Mouse (Mus musculus) CH12.LX (cell line): ENCODE measurements around the gene Fam214a. TPM values are rescaled to one million over a fixed set of nuclear protein-coding genes. Genes with fewer than 3 reads are reported as not detected.

Experiments
- DNase-seq: peaks from one replicate; pipeline ENCODE4 v3.0.0-alpha.2; 2013; ENCODE audit errors: extremely low read depth
- H3K27ac ChIP-seq: 2 replicates; pipeline ENCODE4 v1.5.1; 2012; ENCODE audit warnings: low read depth, mild to moderate bottlenecking, control low read depth, moderate library complexity; ENCODE audit not compliant: insufficient read depth
- H3K27me3 ChIP-seq: replicated peaks from 2 replicates; pipeline ENCODE3; 2012; ENCODE audit warnings: inconsistent platforms
- H3K36me3 ChIP-seq, 2 experiments: replicated peaks in 1 of 2; 2 replicates each; pipeline versions ENCODE3 to v1.6.1; 2012; ENCODE audit warnings: inconsistent platforms in 1 of 2, low read length in 1 of 2, mild to moderate bottlenecking in 1 of 2, mixed read lengths in 1 of 2, moderate library complexity in 1 of 2; ENCODE audit not compliant: control insufficient read depth in 1 of 2, insufficient read depth in 1 of 2
- H3K4me1 ChIP-seq, 2 experiments: 2 replicates each; pipeline ENCODE4 v1.6.1; 2012; ENCODE audit warnings: inconsistent platforms in 1 of 2, moderate library complexity in 1 of 2; ENCODE audit not compliant: insufficient read depth in 2 of 2, control insufficient read depth in 1 of 2
- H3K4me2 ChIP-seq: 2 replicates; pipeline ENCODE4 v1.6.1; 2012; ENCODE audit warnings: low read depth, mild to moderate bottlenecking, control low read depth; ENCODE audit not compliant: poor library complexity, insufficient read depth, severe bottlenecking
- H3K4me3 ChIP-seq, 3 experiments: fragments of 150-350 bp in 1 of 3; sonication (generic) in 1 of 3; replicated peaks in 1 of 3; 2 replicates each; pipeline versions ENCODE3 to v1.5.1; 2011 to 2012; ENCODE audit warnings: low read depth in 2 of 3, low read length in 2 of 3, mild to moderate bottlenecking in 2 of 3, moderate library complexity in 2 of 3, control low read depth in 1 of 3, improper control_type of control experiment in 1 of 3, inconsistent platforms in 1 of 3, mixed read lengths in 1 of 3; ENCODE audit not compliant: poor library complexity in 1 of 3
- H3K79me2 ChIP-seq: replicated peaks from 2 replicates; pipeline ENCODE4 v1.6.1; 2012; ENCODE audit warnings: mild to moderate bottlenecking, moderate library complexity; ENCODE audit not compliant: control insufficient read depth, poor library complexity, insufficient read depth, severe bottlenecking; ENCODE audit errors: extremely low read depth
- H3K9ac ChIP-seq: 2 replicates; pipeline ENCODE4 v1.6.1; 2012; ENCODE audit warnings: low read depth, mild to moderate bottlenecking, control low read depth, moderate library complexity; ENCODE audit not compliant: insufficient read depth
- H3K9me3 ChIP-seq: replicated peaks from 2 replicates; pipeline ENCODE3; 2012; ENCODE audit warnings: low read length, inconsistent platforms, mixed read lengths
- BHLHE40 ChIP-seq: IDR thresholded peaks from 2 replicates; pipeline ENCODE4 v1.6.1; 2011; ENCODE audit warnings: mild to moderate bottlenecking, low read depth, low read length, improper control_type of control experiment
- CHD1 ChIP-seq: IDR thresholded peaks from 2 replicates; pipeline ENCODE4 v1.6.1; 2012; ENCODE audit warnings: low read depth, low read length, improper control_type of control experiment, inconsistent platforms
- E2F4 ChIP-seq: IDR thresholded peaks from 2 replicates; pipeline ENCODE4 v1.6.1; 2011; ENCODE audit warnings: low read depth, low read length, improper control_type of control experiment; ENCODE audit not compliant: insufficient replicate concordance
- ELF1 ChIP-seq: IDR thresholded peaks from 2 replicates; pipeline ENCODE4 v1.6.1; 2014; ENCODE audit warnings: low read depth, mild to moderate bottlenecking, inconsistent platforms, low read length, improper control_type of control experiment
- EP300 ChIP-seq: IDR thresholded peaks from 2 replicates; pipeline ENCODE4 v1.6.1; 2011; ENCODE audit warnings: low read length, improper control_type of control experiment
- ETS1 ChIP-seq: conservative IDR thresholded peaks from 2 replicates; pipeline ENCODE4 v1.6.1; 2012; ENCODE audit warnings: low read depth, mild to moderate bottlenecking, inconsistent platforms, low read length, improper control_type of control experiment, moderate library complexity
- GABPA ChIP-seq: IDR thresholded peaks from 2 replicates; pipeline ENCODE4 v1.6.1; 2012; ENCODE audit warnings: low read depth, low read length, improper control_type of control experiment, inconsistent platforms; ENCODE audit not compliant: insufficient replicate concordance
- HCFC1 ChIP-seq: IDR thresholded peaks from 2 replicates; pipeline ENCODE4 v1.6.1; 2012; ENCODE audit warnings: low read depth, mild to moderate bottlenecking, inconsistent platforms, low read length, improper control_type of control experiment
- IRF4 ChIP-seq: IDR thresholded peaks from 2 replicates; pipeline ENCODE4 v1.6.1; 2014; ENCODE audit warnings: low read depth, mild to moderate bottlenecking, inconsistent platforms, low read length, improper control_type of control experiment
- JUND ChIP-seq: conservative IDR thresholded peaks from 2 replicates; pipeline ENCODE4 v1.6.1; 2011; ENCODE audit warnings: low read depth, low read length, improper control_type of control experiment
- MAFK ChIP-seq: IDR thresholded peaks from 2 replicates; pipeline ENCODE4 v1.6.1; 2011; ENCODE audit warnings: low read length, improper control_type of control experiment; ENCODE audit not compliant: insufficient replicate concordance
- MAX ChIP-seq: IDR thresholded peaks from 2 replicates; pipeline ENCODE4 v1.6.1; 2011; ENCODE audit warnings: low read length, improper control_type of control experiment
- NELFE ChIP-seq: IDR thresholded peaks from 2 replicates; pipeline ENCODE4 v1.6.1; 2011; ENCODE audit warnings: low read depth, low read length, improper control_type of control experiment
- POLR2A ChIP-seq: IDR thresholded peaks from 2 replicates; pipeline ENCODE4 v1.6.1; 2011; ENCODE audit warnings: low read depth, mild to moderate bottlenecking, improper control_type of control experiment, low read length
- SMC3 ChIP-seq: IDR thresholded peaks from 2 replicates; pipeline ENCODE4 v1.6.1; 2011; ENCODE audit warnings: low read depth, low read length, improper control_type of control experiment
- TBP ChIP-seq: conservative IDR thresholded peaks from 2 replicates; pipeline ENCODE4 v1.6.1; 2011; ENCODE audit warnings: low read depth, low read length, improper control_type of control experiment
- TCF12 ChIP-seq: IDR thresholded peaks from 2 replicates; pipeline ENCODE4 v1.6.1; 2014; ENCODE audit warnings: low read depth, mild to moderate bottlenecking, inconsistent platforms, low read length, improper control_type of control experiment
- UBTF ChIP-seq: IDR thresholded peaks from 2 replicates; pipeline ENCODE4 v1.6.1; 2012; ENCODE audit warnings: low read depth, mild to moderate bottlenecking, inconsistent platforms, low read length, improper control_type of control experiment, moderate library complexity
- USF2 ChIP-seq: conservative IDR thresholded peaks from 2 replicates; pipeline ENCODE4 v1.6.1; 2011; ENCODE audit warnings: low read depth, low read length, improper control_type of control experiment
- ZC3H11A ChIP-seq: IDR thresholded peaks from 2 replicates; pipeline ENCODE4 v1.6.1; 2012; ENCODE audit warnings: low read depth, mild to moderate bottlenecking, inconsistent platforms, low read length, improper control_type of control experiment
- ZKSCAN1 ChIP-seq: IDR thresholded peaks from 2 replicates; pipeline ENCODE4 v1.6.1; 2012; ENCODE audit warnings: low read depth, inconsistent platforms, low read length, improper control_type of control experiment, borderline replicate concordance
- ZMIZ1 ChIP-seq: IDR thresholded peaks from 2 replicates; pipeline ENCODE4 v1.6.1; 2012; ENCODE audit warnings: low read depth, mild to moderate bottlenecking, inconsistent platforms, low read length, improper control_type of control experiment
- ZNF384 ChIP-seq: IDR thresholded peaks from 2 replicates; pipeline ENCODE4 v1.6.1; 2012; ENCODE audit warnings: low read depth, low read length, improper control_type of control experiment, inconsistent platforms
- dilution Hi-C: fragments of 300-500 bp; cut with MboI; formaldehyde crosslinking; loops from 2 replicates; pipeline ENCODE4 v1.14.3; 2020; ENCODE audit warnings: low sequenced_read_pairs; ENCODE audit not compliant: extremely low pct_unique_long_range_greater_than_20kb, extremely low pct_ligation_motif_present
- in situ Hi-C: fragments of 300-500 bp; cut with MboI; formaldehyde crosslinking; loops from 3 replicates; pipeline ENCODE4 v1.14.3; 2019; ENCODE audit warnings: low sequenced_read_pairs, low pct_ligation_motif_present, low pct_unique_long_range_greater_than_20kb, mixed read lengths
- polyA plus RNA-seq: library from polyadenylated mRNA; unstranded; fragments of >175 nt; gene quantifications from 2 replicates; pipeline ENCODE4 v1.2.1, GENCODE M21; 2012; ENCODE audit warnings: low read depth; ENCODE audit not compliant: insufficient read length
- total RNA-seq, 2 experiments: library from RNA; depleted of rRNA; stranded (reverse); fragments of 300-350 nt in 1 of 2; fragments of >200 nt in 1 of 2; gene quantifications; 2 replicates each; pipeline ENCODE4 v1.2.3; 2012 to 2014

Gene Fam214a
- total and polyA plus RNA-seq, 3 experiments: 6.2 to 8.6 (median 7.0) TPM

DNA sequence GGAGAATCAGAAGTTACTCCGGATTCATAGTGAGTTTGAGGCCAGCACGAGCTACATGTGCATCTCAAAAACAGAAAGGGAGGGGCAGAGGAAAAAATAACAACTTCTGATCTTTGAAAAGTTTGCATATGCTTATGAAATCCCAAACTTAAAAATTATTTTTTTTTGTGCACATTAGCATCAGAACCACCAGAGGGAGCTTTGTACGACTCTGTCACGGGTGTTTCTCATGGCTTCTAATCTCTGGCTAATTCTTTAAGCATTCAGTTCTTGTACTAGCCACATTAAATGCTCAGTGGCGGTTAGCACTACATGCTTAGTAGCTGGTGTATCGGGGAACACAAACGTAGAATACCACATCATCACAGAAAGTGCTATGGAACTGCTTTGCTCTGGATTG lies 80.5 kb downstream of the Fam214a start (continued):
- TF ChIP-seq ELF1 (no peak), POLR2A (no peak), ZC3H11A (no peak)

DNA sequence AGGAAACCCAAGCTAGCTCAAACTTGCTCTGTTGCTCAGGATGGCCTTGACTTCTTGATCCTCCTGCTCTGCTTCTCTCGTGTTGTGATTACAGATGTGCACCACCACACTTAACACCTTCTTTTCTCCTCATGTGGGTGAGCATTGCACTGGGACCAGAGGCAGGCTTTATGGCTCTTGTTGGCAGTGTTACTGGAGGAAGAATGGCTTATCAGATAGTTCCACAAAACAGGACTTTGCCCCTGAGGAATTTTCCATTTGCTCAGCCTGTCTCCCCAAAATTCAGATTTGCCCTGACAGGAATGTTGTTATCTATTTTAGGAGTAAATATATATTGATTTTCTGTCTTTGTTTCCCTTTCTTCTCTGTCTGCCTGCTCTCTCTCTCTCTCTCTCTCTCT lies 82.0 kb downstream of the Fam214a start:
- in situ Hi-C loops: no loop called here
- Histone ChIP-seq H3K36me3 (peaks cover 6 to 16% of the 10 kb centered on the region in 2 experiments), H3K4me1 (peaks cover 0 to 16% of the 10 kb centered on the region in 2 experiments; a peak in 3 of 4 replicates), H3K4me2 (no peak overlapping the region), H3K79me2 (peaks cover 23% of the 10 kb centered on the region), H3K27ac (no peak overlapping the region)
- TF ChIP-seq JUND (no peak), IRF4 (no peak), ELF1 (no peak), UBTF (no peak), ZNF384 (no peak), HCFC1 (no peak), ZKSCAN1 (no peak), SMC3 (no peak), USF2 (no peak), BHLHE40 (no peak), ZC3H11A (no peak), GABPA (no peak), ZMIZ1 (no peak), TBP (no peak), EP300 (no peak), MAX (no peak), E2F4 (no peak), TCF12 (no peak), ETS1 (no peak)
- TF ChIP-seq, all 38 proteins: peak for 0
- DNase-seq: no peak
- H3K27me3 ChIP-seq: no peaks in the 10 kb centered on the region
- H3K4me3 ChIP-seq: no peak overlapping the region
- no peaks in the 10 kb centered on the region for H3K9me3 ChIP-seq
- dilution Hi-C loops: no loop called here
- H3K9ac ChIP-seq: no peak overlapping the region

DNA sequence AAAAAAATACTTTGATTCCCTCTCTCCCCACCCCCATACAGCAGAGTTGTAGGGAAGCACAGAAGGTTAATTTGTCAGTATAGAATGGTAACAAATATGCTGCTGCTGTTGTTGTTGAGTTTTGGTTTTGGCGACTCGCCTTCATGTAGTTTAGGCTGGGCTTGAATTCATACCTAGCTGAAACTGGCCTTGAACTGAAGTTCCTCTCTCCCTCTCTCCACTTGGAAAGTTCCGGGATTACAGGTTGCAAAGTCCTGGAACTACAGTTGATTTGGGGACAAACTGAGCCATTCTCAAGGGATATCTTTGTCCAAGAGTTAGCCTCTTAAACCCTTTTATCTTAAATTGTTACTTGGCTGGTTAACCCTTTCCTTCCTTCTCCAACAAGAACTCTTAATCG lies 83.3 kb downstream of the Fam214a start:
- in situ Hi-C loops (no loop called here), dilution Hi-C loops (no loop called here)
- H3K9ac ChIP-seq: no peak overlapping the region
- no peaks in the 10 kb centered on the region for H3K27me3 ChIP-seq
- no peaks in the 10 kb centered on the region for H3K9me3 ChIP-seq
- H3K27ac ChIP-seq: no peak overlapping the region
- peaks cover 6 to 16% of the 10 kb centered on the region in 2 experiments for H3K36me3 ChIP-seq
- peaks cover 0 to 27% of the 10 kb centered on the region in 2 experiments; a peak in 3 of 4 replicates for H3K4me1 ChIP-seq
- H3K4me3 ChIP-seq: no peak overlapping the region
- H3K4me2 ChIP-seq: no peak overlapping the region
- no peak for DNase-seq
- TF ChIP-seq NELFE (no peak), MAFK (no peak), TBP (no peak), CHD1 (no peak), POLR2A (no peak)
- TF ChIP-seq, all 38 proteins: peak for 0
- H3K79me2 ChIP-seq: peaks cover 32% of the 10 kb centered on the region
